Mouse (Mus musculus): ENCODE data around the gene Olfr414. TPM values are rescaled to one million over a fixed set of nuclear protein-coding genes. Genes with fewer than 3 reads are reported as not detected.

Olfr414 gene
- total and polyA plus RNA-seq, 2 experiments from 2014 or later = not detected

DNA sequence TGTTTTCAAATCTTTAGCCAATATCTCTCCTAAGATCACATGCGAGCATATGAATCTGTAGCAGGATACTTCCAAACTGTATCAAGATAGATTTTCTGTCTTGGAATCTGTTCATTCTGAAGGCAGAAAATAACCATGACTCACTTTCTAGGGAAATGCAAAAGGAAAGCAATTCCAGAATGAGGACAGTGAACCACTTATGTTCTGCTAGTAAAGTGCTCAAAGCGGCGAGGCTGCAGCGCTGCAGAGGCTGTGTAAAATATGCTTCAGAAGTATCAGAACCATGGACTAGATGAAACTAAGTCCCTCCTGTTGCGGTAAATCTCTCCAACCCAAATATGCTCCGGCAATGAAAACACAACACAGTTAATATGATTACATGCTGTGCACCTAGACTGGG, 58.7 kb downstream of the Olfr414 start:
- no peak for ATAC-seq (ENCODE audit: low FRiP score)
- H3K4me1 ChIP-seq (ENCODE audit: insufficient read depth, low read length) = no peaks in the 10 kb centered on the region
- H3K4me2 ChIP-seq (ENCODE audit: low read depth, low read length, poor library complexity, severe bottlenecking) = no peak overlapping the region
- no peak overlapping the region for H3K4me3 ChIP-seq (ENCODE audit: low read depth, low read length)
- H3K9ac ChIP-seq (replicated peaks; ENCODE audit: low read length, poor library complexity, severe bottlenecking) = no peak overlapping the region
- no peak overlapping the region for H3K27ac ChIP-seq (ENCODE audit: low read depth, low read length)
- H3K36me3 ChIP-seq (ENCODE audit: insufficient read depth, low read length) = no peaks in the 10 kb centered on the region
- no peak for TF ChIP-seq CTCF (IDR thresholded peaks at IDR 0.05)
- H3K9me3 ChIP-seq (ENCODE audit: low read length) = no peaks in the 10 kb centered on the region
- DNase-seq (ENCODE audit: low spot score) = no peak
- no peaks in the 10 kb centered on the region for H3K27me3 ChIP-seq (ENCODE audit: insufficient read depth, low read length)
- WGBS = 88% methylated on average over 6 of the region's 6 CpGs

Other genes with a start within 250 kb of the Olfr414 start
- not detected in 2 replicates for gene Olfr419, start 172.0 kb upstream of the Olfr414 start, total RNA-seq (2014; rRNA removed)
- gene Olfr419, start 172.0 kb upstream of the Olfr414 start, polyA plus RNA-seq (2015; fragmentation: Nextera tagmentation; extraction: Ambion mirVana) = not detected in 2 replicates
- gene Mptx1, start 93.5 kb upstream of the Olfr414 start, total RNA-seq (2014; rRNA removed) = not detected in 2 replicates
- gene Mptx1, start 93.5 kb upstream of the Olfr414 start, polyA plus RNA-seq (2015; fragmentation: Nextera tagmentation; extraction: Ambion mirVana) = not detected in 2 replicates
- not detected in 2 replicates for gene Olfr417, start 58.9 kb upstream of the Olfr414 start, total RNA-seq (2014; rRNA removed)
- gene Olfr417, start 58.9 kb upstream of the Olfr414 start, polyA plus RNA-seq (2015; fragmentation: Nextera tagmentation; extraction: Ambion mirVana) = not detected in 2 replicates
- gene Olfr248, start 33.0 kb upstream of the Olfr414 start, total RNA-seq (2014; rRNA removed) = not detected in 2 replicates
- gene Olfr248, start 33.0 kb upstream of the Olfr414 start, polyA plus RNA-seq (2015; fragmentation: Nextera tagmentation; extraction: Ambion mirVana) = not detected in 2 replicates
- gene Olfr220, start 18.0 kb downstream of the Olfr414 start, total RNA-seq (2014; rRNA removed) = not detected in 2 replicates
- gene Olfr220, start 18.0 kb downstream of the Olfr414 start, polyA plus RNA-seq (2015; fragmentation: Nextera tagmentation; extraction: Ambion mirVana) = not detected in 2 replicates
- 19.9 and 25.3 TPM in 2 replicates for gene Fmn2, start 77.8 kb downstream of the Olfr414 start, total RNA-seq (2014; rRNA removed)
- 6.0 and 8.2 TPM in 2 replicates for gene Fmn2, start 77.8 kb downstream of the Olfr414 start, polyA plus RNA-seq (2015; fragmentation: Nextera tagmentation; extraction: Ambion mirVana)